Mouse (Mus musculus) olfactory bulb, adult 2 months (tissue): Measurements from ENCODE around the gene Shq1. TPM values are rescaled to one million over a fixed set of nuclear protein-coding genes. Genes with fewer than 3 reads are reported as not detected.

ENCODE experiments used
- H3K27ac ChIP-seq: fragments of 200-500 bp; 2 replicates; pipeline ENCODE4 v1.5.1; 2012; ENCODE audit warnings: low read depth, low read length; ENCODE audit not compliant: insufficient read depth
- H3K4me1 ChIP-seq: fragments of 200-500 bp; 2 replicates; pipeline ENCODE4 v1.6.1; 2012; ENCODE audit warnings: low read length; ENCODE audit not compliant: control insufficient read depth, insufficient read depth
- H3K4me3 ChIP-seq: fragments of 200-500 bp; 2 replicates; pipeline ENCODE4 v1.5.1; 2012; ENCODE audit warnings: mild to moderate bottlenecking, low read depth, low read length, moderate library complexity; ENCODE audit not compliant: insufficient read depth
- CTCF ChIP-seq: fragments of 200-500 bp; IDR thresholded peaks from 2 replicates; pipeline ENCODE4 v1.5.1; 2012; ENCODE audit warnings: low read depth, mild to moderate bottlenecking, low read length, moderate library complexity; ENCODE audit not compliant: insufficient read depth
- POLR2A ChIP-seq: fragments of 200-500 bp; IDR thresholded peaks from 2 replicates; pipeline ENCODE4 v1.6.1; 2012; ENCODE audit warnings: mild to moderate bottlenecking, low read depth, low read length, moderate library complexity; ENCODE audit not compliant: insufficient read depth
- WGBS: fragments of 180-500 bp; shearing (Covaris S2); methylation state at CpG from one replicate; pipeline ENCODE4 v1.1.7; 2018; 5-methylcytosine and 5-hydroxymethylcytosine counted together
- polyA plus RNA-seq: library from polyadenylated mRNA; stranded (reverse); fragments of >200 nt; gene quantifications from 2 replicates; pipeline ENCODE4 v1.2.4, GENCODE M21; 2012; ENCODE audit warnings: low replicate concordance; ENCODE audit not compliant: missing spikeins, insufficient read depth, insufficient read length

Shq1 gene
- polyA plus RNA-seq = not detected in 2 replicates

DNA sequence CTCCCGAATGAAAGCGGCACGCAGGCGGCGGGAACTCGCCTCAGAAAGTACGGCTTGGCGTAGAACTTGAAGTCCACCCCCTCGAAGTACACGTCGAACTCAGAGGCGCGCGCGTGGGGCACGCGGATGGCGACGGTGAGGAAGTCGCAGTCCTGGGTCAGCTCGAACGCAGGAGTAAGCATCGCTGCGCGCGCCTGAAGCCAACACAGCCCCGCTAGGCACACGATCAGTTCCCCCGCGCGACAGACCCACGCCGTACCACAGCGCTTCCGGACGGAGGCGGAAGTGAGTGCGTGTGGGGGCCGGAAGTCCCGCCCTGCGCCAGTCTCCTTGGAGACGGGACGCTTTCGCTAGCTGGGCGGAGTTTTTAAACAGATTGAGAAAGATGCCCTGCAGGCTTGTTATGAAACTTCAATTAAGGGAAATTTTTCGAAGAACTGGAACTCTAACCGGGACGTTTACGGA is at the start of gene Shq1:
Shq1 (minus strand) TSS at position 278 of the 465 bp plus-strand sequence.
- no peaks in the 10 kb centered on the region for H3K4me1 ChIP-seq
- H3K4me3 ChIP-seq = peak within 1 kb of the TSS; percentile 58
- H3K27ac ChIP-seq = no peak within 1 kb of the TSS
- TF ChIP-seq CTCF (no peak), POLR2A (peak; percentile 76)
- WGBS = under 1% methylated on average over 49 of the region's 49 CpGs

DNA sequence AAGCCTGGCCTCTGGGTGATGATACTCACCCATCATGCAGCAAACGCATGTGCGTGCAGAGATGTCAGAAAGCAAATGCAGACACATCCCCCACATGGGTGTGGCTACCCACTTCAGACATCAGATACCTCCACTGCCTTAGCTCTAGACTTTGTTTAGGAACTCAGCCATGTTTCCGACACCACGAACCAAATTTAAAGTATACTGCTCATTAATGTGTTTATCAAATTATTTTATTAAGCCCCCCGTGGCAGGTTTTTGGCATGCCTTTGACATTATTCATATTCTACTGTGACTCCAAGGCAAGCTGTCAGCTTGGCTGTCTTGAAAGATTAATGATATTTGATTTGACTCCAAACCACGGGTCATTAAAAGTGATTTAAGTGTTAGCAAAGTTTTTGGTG is 49.1 kb upstream of the Shq1 start:
- 88% methylated on average over 6 of the region's 6 CpGs for WGBS
- no peak overlapping the region for H3K4me3 ChIP-seq
- no peak for TF ChIP-seq POLR2A
- TF ChIP-seq CTCF = no peak
- no peak overlapping the region for H3K27ac ChIP-seq
- peaks cover 17% of the 10 kb centered on the region for H3K4me1 ChIP-seq

DNA sequence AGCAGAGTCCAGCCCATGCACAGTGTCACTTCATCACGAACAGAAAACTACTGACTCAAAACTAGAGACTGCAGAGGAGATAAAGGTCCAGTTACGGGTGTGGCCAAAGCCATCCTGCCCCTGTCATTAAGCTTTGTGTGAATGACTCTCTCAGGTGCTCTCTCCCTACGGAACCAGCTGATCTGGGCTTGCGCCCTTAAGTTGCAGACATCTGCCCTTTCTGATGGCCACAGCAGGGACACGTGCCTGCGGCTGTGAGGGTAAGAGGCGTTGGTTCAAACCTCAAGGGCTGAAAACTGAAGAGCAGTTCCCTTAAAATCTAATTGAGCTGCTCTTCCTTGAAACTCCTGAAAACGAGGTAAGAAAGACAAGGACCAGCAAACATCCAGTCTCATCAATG is 45.9 kb upstream of the Shq1 start:
- Histone ChIP-seq H3K27ac (no peak overlapping the region), H3K4me1 (peaks cover 10% of the 10 kb centered on the region), H3K4me3 (no peak overlapping the region)
- TF ChIP-seq POLR2A (no peak), CTCF (no peak)
- 91% methylated on average over 8 of the region's 8 CpGs for WGBS

DNA sequence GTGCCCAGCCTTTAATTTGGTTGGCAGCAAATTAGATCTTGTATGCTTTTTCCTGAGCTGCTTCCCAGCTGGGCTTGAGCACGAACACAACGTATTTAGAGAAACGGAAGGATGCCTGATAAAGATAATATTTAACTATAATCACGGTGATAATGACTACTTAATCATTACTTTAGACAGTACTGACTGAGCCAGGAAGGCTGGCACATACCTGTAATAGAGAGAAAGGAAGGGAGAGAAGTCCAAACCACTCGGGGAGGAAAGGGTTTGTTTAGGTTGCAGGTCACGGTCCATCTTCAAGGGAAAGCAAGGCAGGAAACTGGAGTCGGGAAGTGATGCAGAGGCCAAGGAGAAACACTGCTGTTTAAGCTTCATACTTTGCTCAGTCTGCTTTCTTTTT is 45.2 kb upstream of the Shq1 start:
- no peak for TF ChIP-seq POLR2A
- no peak for TF ChIP-seq CTCF
- H3K4me3 ChIP-seq = no peak overlapping the region
- 48% methylated on average over 7 of the region's 7 CpGs for WGBS
- H3K27ac ChIP-seq = no peak overlapping the region
- peaks cover 7% of the 10 kb centered on the region for H3K4me1 ChIP-seq

DNA sequence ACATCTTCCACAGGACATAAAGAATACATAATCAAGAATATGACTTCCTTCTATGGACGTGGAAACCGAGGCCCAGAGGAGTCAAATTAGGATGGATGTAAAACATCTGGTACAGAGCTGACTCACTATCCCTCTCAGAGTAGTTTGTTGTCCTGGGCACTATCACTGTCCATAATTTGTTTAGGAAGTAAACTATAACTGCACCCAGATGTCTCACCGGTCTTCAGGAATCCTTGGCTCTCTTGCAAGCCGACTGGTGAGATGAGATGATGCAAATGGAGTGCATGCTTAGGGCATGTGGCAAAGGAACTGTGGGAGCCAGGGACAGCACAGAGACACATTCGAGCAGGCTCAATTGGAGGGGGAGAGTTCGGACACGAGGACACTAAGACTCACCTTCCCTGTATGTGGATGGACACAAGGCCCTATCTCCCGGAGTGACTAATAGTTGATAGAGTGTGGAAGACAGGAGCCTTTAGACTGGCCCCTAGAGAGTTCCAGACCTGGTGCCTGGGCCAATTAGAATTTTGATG is 44.4 kb upstream of the Shq1 start:
- TF ChIP-seq CTCF (no peak), POLR2A (no peak)
- Histone ChIP-seq H3K27ac (no peak overlapping the region), H3K4me1 (peaks cover 5% of the 10 kb centered on the region; the same call in 1 of the 2 replicates), H3K4me3 (no peak overlapping the region)
- 84% methylated on average over 8 of the region's 8 CpGs for WGBS

DNA sequence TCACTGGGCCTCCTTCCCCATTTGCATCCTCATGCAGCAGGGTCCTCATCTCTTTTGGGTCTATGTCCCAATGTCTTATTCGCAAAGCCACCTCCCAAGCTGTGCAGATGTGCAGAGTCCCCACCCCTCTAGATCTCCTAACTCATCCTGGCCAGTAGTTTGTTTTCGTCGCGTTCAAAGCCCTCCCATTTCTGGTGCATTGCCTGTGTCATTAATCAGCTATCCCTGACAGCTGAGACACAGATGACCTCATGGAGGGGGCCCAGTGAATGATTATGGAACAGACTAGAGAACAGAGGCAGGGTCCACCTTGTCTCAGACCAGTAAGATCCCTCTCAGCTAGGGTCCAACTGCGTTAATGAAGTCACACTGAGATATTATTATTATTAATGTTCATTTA is 39.9 kb upstream of the Shq1 start:
- no peak overlapping the region for H3K27ac ChIP-seq
- WGBS = 90% methylated on average over 5 of the region's 5 CpGs
- TF ChIP-seq CTCF (no peak), POLR2A (no peak)
- peaks cover 3% of the 10 kb centered on the region; the same call in 1 of the 2 replicates for H3K4me1 ChIP-seq
- no peak overlapping the region for H3K4me3 ChIP-seq

DNA sequence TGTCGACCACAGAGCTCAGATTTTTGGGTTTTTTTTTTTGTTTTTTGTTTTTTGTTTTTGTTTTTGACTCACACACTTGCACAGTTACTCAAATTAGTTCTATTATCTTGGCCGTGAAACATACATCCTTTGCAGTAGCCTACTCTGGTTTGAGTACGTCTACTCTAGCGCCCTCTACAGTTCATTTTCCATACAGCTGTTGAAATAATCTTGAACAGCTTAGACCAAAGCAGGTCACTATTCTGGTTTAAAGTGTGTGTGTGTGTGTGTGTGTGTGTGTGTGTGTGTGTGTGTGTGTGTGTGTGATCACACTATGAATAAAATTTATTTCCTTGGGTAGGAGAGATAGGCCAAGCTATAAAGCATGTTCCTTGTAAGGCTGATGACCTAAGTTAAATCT is 39.2 kb upstream of the Shq1 start:
- WGBS = 29% methylated on average over 4 of the region's 4 CpGs
- Histone ChIP-seq H3K4me1 (peaks cover 6% of the 10 kb centered on the region; the same call in 1 of the 2 replicates), H3K4me3 (no peak overlapping the region), H3K27ac (no peak overlapping the region)
- TF ChIP-seq POLR2A (no peak), CTCF (no peak)

DNA sequence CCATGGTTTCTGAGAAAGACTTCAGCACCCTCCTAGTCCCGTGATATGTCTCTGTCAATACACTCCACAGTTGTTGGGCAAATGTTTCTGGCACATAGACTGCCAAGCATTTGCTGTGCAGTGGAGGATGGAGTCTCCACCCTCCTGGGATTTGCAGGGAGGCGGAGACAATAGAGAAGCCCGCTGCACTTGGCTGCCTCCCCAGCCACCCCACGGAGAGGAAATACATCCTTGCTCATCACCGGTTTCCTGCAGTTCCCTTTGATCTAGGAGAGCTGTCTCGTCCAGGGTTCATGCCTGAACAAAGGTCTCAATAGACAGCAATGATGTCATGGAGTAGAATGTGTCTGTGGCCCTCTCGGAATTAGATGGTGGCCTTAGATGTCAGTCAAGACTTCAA is 38.5 kb upstream of the Shq1 start:
- WGBS = 26% methylated on average over 7 of the region's 7 CpGs
- Histone ChIP-seq H3K4me1 (peaks cover 10% of the 10 kb centered on the region; the same call in 1 of the 2 replicates), H3K27ac (no peak overlapping the region), H3K4me3 (no peak overlapping the region)
- TF ChIP-seq POLR2A = no peak
- TF ChIP-seq CTCF = no peak

DNA sequence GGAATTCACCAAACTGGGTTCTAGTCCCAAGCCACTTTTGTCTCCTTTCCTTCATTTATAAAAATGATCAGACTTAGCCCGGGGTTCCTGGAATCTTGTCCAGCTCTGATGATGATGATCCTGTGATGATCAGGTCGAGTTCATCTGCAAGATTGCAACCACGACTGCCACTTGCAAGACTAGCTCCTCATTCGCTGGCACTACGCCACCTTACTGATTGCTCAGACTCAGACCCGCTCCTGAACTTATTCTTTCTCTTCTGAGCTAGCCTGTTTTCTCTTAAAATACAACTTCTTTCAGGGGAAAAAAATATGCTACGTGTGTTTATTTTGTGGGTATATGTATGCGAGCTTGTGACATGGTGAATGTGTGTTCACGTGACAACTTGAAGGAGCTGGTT is 38.0 kb upstream of the Shq1 start:
- H3K4me1 ChIP-seq = peaks cover 14% of the 10 kb centered on the region; the same call in 1 of the 2 replicates
- no peak overlapping the region for H3K27ac ChIP-seq
- TF ChIP-seq CTCF (no peak), POLR2A (no peak)
- no peak overlapping the region for H3K4me3 ChIP-seq
- 71% methylated on average over 9 of the region's 9 CpGs for WGBS

DNA sequence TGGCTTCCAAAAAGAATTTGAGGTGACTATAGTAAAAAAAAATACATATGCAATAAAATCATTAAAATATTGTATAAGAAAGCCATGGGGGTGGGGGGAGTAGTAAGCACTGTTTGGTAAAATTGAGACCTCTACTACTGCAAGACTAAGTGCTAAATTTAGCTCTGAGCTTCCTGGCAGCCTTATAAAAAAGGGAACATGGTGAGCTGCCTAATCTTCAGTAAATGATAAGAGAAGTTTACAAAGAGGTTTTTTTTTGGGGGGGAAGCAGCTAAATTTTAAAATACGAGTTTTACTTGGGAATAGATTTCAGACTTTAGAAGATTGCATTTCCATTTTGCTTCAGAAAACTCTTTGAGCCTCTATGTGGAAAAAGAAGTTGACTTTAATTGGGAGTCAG is 37.3 kb upstream of the Shq1 start:
- Histone ChIP-seq H3K27ac (no peak overlapping the region), H3K4me1 (peaks cover 14% of the 10 kb centered on the region; the same call in 1 of the 2 replicates), H3K4me3 (no peak overlapping the region)
- 97% methylated on average over 1 of the region's 1 CpGs for WGBS
- TF ChIP-seq CTCF = no peak
- TF ChIP-seq POLR2A = no peak
